Mouse (Mus musculus) adrenal gland, postnatal 4 days (tissue): Measurements from ENCODE around the gene Xntrpc. TPM values are rescaled to one million over a fixed set of nuclear protein-coding genes. Genes with fewer than 3 reads are reported as not detected.
"Not testable (repeated sequence)": the region's sequence is repeated elsewhere in the genome, so short reads cannot be mapped to it uniquely, and the experiment has no call there.

Experiments
- DNase-seq, 2 experiments: peaks; one replicate each; pipeline ENCODE4 v3.0.0; 2021 to 2022; ENCODE audit warnings: low spot score in 2 of 2, mixed read lengths in 2 of 2
- long read RNA-seq, 2 experiments: library from polyadenylated mRNA; stranded (forward); transcript quantifications; one replicate each; pipeline ENCODE4 v2.0.0; 2021
- total RNA-seq, 2 experiments: library from RNA; stranded (reverse); gene quantifications; 2 replicates each; pipeline ENCODE4 v1.2.3; 2021

Gene Xntrpc
- total RNA-seq: 1 to 10 TPM; 2.1 to 2.4 TPM
- long read RNA-seq, experiment 1: 0 reads
- long read RNA-seq, experiment 2, partial matches to known transcripts: 0 of 2 reads
- long read RNA-seq, experiment 2, other reads (novel, unspliced or antisense): 2 of 2 reads

DNA sequence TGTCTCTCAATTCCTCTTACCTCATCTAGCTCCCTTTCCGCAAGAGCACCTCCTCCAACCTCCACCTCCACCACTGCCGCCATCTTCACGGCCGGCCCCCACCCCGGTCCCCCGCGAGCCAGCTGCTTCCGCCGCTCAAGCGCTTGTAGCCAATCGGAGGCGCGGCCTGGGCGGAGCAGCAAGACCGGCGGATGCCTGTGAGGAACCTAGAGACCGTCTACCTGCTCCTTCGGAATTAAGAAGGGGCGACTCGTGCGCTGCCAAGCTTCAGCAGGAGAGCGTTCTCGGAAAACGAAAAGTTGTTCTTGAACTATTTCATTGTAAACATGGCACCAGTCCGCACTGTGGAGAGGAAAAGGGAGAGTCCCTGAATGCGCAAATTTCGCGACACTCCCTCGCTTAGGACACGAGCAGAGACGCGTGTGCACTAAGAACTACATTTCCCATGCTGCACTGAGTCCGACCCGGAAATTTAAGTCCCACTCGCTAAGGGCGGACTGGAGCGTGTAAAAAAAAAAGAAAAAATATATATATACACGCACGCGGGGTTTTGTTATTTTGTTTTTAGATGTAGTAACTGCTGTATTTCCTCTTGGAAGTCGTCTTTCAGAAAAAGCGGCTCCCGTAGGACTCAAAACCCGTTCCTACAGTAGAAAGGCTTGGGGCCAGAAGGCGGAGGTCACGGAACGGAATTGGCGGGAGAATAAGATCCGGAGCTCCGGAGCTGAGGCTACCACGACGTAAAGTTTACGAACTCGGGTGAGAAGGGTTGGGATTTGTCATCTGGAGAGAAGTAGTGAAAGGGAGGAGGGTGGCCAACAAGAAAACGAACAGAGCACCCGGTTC lies at the start of gene Xntrpc, which contains the start of the genes Rnf121 and Xndc1:
TSS of gene Xntrpc (plus strand) at position 668 of the 846 bp plus-strand sequence.
TSS of gene Rnf121 (minus strand) at position 424 of the 846 bp plus-strand sequence.
TSS of gene Xndc1 (plus strand) at position 466 of the 846 bp plus-strand sequence.
- peak; percentile 81 to 86 for DNase-seq

DNA sequence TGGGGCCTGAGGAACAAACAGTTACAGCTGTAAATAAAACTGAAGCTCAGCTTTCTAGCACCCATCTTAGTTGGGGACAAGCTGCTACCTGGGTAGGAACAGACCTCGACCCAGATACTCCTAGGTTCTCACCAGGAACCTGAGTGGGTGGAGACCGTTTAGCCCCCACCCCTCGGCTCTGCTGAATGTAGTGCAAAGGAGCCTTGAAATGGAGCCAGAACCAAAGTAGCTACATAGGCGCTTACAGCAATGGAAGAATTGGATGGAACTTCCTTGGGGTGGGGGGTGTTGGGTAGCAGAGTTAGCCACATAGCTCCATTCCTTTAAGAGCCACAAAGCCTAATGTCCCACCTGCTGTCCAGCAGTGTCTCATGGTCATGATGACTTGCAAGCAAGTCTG lies 48.6 kb upstream of the Xntrpc start:
- no peak for DNase-seq

DNA sequence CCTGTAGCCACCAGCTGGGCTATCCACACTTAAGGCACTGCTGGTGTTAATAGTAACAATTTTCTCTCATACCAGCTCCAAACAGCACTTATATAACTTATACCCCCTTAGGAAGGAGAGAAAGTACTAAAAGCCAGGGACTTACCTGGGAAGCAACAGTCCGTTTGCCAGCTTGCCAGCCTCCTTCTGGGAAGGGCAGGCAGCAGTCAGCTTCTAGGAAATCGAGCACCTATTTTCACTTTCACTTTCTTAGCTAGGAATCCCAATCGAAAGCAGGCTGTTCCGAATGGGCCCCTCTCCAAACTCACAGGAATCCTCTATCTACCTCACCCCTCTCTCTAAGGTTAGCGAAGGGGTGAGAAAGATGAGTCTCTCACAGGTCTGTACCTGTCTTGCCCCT lies 48.1 kb upstream of the Xntrpc start:
- no peak for DNase-seq

DNA sequence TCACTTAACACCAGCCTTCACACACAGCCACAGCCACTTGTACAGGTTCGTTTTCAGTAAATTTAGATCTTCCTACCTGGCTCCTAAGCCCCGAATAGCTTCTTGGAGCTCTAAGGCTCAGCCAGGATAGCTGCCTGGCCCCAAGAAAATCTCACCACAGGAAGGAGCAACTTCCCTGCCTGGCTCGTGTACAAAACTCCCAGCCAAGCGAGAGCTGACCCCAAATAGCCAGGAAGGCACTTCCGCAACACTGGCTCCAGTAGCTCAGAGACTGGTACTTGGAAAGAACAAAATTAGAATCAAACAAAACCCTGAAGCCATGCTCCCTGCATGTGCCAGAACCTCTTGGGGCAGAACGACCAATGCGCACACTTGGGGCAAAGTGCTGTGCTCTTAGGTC lies 47.5 kb upstream of the Xntrpc start:
- DNase-seq: no peak

DNA sequence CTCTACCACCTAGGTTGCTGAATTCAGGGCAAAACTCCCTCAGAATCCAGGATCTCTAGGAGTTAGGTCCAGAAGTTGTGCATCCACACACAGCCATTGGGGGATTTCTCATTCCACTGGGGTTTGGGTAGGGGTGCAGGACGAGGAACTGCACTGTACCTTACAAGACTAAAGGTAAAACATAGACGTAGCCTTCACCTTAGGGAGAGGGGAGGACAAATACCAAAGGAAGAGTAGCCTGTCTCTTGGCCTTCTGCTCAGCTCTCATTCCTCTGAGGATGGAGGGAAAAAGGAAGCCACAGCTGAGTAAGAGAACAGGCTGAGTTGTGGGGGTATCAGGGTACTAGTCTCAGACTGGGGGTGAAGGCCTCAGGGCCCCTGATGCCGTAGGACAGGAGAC lies 46.9 kb upstream of the Xntrpc start, which contains the start of gene Il18bp:
TSS of gene Il18bp (minus strand) at position 101 of the 400 bp plus-strand sequence.
- no peak for DNase-seq

DNA sequence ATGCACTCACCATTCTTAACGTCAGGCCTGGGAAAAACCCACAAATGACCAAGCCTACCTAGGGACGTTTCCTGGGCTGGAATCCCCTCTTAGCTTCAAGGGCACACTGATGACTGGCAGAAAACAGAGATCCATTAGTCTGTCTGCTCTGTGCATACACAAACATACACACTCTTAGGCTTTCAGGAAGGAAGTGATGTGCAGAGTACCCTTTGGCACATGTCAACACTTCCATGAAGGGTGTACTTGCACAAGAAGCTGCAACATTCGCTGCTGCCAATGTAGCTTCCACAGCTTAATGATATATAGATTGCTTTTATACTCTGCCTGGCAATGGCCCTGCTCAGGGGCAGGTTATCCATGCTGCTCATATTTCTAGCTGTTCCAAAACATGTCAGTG lies 46.2 kb upstream of the Xntrpc start:
- no peak for DNase-seq

DNA sequence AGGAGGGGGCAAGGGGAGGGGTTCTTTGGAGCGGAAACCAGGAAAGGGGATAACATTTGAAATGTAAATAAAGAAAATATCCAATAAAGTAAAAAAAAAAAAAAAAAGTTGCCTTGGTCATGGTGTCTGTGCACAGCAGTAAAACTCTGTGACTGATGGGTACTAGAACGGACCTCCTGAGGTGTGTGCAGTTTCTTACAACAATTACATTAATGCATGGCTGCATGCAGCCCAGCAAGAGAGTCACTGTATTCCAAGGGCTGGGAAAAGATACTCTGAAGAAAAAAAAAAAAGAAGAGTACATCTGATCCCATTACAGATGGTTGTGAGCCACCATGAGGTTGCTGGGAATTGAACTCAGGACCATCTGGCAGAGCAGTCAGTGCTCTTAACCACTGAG lies 44.6 kb upstream of the Xntrpc start:
- DNase-seq: not testable (repeated sequence)

DNA sequence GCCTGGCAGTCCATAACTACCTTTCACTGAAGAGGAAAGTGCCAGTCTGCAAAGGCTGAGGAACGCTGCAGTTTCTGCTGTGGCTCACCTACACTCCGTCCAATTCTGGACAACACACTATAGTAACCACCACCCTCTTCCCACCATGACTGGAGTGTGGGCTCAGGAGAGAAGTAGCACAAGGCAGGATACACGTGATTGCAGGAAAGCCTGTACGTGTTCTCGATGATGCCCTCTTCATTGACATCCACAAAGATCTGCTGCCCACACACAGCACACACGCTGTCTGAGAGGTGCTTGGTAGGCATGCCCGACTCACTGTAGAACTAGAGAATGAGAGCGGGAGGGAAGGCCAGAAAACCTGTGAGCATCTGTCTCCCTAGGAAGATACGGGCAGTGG lies 41.7 kb upstream of the Xntrpc start:
- DNase-seq: no peak

DNA sequence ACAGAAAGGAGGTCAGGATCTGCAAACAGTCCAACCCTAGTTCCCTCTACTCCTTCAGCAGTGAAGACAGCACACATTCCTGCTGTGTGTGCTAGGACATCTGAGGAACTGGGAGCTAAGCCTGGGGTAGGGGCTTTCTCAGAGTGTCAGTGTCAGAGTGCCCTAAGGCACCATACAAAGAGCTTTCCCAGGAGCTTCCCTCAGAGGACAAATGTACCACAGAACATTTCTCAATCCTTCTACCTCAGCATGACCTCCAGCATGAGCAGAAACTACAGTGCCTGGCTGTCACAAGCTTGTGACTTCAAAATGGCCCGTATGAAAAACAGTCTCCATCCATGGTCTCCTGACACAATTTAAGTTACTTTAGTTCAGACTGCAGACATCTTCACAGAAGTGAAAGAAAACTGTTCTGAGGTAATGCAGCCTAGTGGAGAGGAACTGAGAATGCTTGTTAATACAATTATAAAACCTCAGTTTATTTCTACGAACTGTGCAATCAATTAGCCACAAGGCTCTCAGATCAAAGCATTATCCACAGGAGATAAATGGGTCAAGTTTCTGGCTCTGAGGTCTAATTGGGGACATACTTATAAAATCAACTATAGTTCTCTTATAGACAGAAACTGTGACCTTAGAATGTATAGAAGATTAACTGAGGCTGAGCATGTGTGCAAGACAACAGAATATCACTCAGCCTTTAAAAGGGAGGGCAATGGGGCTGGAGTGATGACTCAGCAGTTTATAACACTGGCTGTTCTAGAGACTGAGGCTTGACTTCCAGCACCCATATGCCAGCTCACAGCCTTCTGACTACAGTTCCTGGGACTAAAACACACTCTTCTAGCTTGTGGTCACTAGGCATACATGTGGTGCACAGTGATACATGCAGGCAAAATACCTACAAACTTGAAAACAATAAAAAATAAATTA lies 40.1 kb upstream of the Xntrpc start:
- no peak for DNase-seq

DNA sequence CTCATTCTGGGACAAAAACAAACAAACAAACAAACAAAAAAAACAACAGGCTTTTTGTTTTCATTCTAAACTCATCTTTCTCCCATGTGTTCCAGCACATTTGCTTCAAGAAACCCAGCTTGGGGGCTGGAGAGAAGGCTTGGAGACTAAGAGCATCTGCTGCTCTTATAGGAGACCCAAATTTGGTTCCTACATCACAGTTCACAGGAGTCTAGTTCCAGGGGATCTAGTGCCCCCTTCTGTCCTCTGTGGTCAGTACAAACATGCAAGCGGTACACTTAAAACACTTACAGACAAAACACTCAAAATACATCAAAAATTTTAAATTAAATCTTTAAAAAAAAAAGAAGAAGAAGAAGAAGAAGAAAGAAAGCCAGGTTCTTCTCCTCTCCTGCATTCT lies 30.6 kb upstream of the Xntrpc start:
- no peak for DNase-seq

DNA sequence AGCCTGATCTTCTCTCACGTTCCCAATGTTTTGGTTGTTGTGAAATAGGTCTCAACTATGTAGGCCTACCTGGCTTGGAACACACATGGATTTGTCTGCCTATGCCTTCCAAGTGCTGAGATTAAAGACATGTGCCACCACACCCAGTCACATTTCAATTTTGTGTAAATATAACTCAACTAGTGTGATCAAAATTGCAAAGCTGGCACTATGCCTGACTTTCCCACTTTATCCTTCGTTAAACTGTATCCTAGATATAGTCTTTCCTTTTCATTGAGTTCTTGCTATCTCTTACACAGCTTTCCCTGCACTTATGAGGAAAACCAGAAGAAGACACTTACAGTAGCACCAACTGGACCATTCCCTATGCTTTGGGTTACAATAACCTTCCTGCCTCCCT lies 30.0 kb upstream of the Xntrpc start:
- DNase-seq: no peak

DNA sequence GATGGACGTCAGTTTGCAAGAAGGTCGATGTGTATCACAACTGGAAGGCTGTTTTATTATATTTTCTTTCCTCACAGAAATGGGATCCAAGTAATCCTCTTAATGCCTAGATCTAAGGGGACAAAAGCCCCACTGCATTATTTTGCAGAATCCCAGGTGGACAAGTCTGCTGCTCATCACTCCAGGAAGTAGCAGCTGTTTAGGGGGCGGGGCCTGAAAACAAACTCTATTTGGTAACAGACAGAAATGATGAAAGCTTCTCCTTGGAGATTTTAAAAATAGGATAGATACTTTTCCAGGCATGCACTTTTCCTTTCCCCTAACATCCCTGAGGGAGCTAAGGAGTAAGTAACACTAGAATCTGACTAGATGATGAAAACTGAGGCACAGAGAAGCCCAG lies 28.2 kb upstream of the Xntrpc start:
- no peak for DNase-seq

DNA sequence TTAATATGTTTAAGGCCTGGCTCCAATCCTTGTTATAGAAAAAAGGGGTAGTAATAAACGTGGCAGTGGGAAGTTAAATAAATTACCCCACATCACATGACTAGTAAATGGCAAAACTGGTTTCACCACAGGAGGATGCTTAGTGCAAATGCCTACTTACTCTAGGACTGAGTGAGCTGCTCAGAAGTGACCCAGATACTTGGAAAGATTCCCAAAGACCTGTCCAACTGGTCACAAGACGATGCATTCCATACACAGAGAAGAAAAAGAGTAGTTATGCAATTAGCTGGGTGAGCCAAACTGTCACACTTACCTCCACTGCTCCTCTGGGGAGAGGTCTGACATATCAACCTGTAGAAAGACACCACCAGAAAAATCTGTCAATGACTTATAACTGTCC lies 23.2 kb upstream of the Xntrpc start:
- DNase-seq: no peak

DNA sequence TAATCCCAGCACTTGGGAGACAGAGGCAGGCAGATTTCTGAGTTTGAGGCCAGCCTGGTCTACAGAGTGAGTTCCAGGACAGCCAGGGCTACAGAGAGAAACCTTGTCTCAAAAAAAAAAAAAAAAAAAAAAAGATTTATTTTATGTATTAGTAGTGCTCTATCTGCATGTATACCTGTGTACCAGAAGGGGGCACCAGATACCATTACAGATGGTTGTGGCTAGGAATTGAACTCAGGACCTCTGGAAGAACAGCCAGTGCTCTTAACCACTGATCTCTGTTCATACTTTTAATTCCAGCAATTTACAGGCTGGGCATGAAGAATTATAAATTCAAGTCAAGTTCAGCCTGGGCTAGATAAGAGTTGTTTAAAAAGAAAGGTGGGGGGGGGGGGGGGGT lies 17.0 kb upstream of the Xntrpc start:
- DNase-seq: not testable (repeated sequence)

DNA sequence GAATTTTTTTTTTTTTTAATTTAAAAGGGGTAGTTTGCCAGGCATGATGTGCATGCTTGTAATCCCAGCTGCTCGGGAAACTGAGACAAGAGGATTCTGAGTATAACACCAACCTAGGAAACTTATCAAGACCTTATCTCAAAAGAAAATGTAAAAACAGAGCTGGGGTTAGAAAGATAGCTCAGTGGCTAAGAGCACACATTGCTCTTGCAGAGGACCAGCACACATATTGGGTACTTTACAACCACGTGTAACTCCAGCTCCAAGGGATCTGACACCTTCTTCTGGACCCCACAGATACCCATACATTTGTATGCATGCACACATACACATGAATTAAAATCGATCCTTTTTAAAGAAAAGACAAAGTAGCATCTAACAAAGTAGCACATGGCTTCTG lies 4.2 kb upstream of the Xntrpc start:
- no peak for DNase-seq

DNA sequence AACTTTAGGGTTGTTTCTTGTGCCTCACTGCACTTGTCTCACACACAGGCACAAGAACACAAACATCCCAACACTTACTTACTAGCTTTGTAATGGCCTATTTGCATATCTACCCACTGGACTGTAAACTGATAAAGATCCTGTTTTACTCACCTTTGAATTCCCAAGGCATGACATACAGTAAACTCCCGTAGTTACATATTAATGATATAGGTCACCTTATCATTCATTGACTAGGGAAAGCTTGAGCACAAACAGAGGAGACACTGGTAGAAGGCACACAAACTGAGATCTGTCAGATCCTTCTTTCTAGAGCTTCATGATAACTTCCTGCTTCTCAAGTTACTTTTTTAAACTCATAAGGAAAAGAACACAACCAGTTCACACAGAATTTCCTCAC lies 3.3 kb upstream of the Xntrpc start:
- DNase-seq: no peak

DNA sequence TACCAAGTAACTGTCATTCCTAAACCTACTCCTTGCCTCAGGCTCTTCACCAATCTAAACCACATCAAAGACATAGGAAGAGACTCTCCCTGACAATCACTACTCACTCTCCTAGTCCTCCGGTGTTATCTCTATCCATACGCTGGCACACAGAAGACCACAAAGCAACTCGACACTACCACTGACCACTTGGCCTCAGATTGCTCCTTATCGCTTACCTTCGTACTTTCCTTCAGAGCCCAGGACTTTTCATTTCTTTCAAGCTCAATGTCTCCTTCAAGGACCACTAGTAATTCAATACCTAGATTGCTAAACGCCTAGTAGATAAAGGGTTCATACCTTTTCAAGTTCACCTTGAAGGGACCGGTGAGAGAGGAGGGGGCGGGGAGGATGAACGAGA lies 1.6 kb upstream of the Xntrpc start:
- no peak for DNase-seq

DNA sequence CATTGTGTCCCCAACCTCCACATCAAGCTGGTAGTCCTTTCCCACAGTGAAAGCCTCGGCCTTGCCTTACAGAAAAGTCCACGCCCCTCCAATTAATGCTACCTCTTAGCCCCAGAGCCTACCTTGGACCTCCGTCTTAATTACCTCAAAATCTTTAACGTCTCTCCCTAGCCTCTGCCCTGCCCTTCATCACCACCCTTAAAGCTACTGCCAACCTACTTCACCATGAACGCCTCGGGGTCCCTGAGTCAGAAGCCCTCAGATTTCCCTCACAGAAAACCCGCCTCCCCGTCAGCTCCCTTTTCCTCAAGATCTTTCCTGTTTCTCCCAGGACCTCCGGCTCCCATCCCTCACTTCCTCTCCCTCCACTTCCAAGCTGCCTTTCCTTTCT lies 863 bp upstream of the Xntrpc start:
- no peak for DNase-seq

DNA sequence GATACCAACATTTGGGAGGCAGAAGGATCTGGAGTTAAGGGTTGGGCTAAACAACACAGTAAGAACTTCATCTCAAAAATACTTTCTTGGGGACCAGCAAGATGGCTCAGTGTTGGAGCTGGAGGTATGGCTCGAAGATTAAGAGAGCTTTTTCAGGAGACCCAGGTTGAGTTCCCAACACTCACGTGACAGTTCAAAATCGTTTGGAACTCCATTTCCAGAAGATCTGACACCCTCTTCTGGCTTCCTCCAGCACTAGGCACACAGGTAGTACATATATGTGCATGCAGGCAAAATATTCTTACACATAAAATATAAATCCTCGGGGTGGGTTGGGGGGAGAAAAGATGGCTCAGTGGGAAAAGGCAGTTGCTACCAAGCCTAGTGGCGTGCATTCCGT lies 850 bp downstream of the Xntrpc start:
- no peak for DNase-seq

DNA sequence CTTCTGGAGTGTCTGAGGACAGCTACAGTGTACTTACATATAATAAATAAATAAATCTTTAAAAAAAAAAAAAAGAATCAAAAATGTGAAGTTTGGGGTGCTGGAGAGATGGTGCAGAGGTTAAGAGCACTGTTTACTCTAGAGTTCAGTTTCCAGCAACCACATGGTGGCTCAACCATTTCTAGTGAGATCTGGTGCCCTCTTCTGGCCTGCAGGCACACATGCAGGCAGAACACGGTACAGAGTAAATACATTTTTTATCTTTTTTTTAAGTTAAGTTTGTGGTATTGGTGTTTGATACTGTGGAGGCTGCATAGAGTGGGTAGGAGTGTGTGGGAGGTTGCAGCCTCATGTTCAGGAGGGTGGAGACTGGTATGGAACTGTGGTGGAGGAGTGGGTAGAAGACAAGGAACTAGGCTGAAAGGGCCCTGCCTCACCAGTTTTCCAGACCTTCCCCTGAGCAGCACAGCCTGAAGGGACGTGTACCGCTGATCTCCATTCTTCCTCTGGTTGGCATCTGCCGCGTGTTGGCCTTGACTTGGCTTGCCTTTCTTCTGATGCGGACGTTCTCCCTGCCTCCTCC lies 11.3 kb downstream of the Xntrpc start:
- DNase-seq: no peak

DNA sequence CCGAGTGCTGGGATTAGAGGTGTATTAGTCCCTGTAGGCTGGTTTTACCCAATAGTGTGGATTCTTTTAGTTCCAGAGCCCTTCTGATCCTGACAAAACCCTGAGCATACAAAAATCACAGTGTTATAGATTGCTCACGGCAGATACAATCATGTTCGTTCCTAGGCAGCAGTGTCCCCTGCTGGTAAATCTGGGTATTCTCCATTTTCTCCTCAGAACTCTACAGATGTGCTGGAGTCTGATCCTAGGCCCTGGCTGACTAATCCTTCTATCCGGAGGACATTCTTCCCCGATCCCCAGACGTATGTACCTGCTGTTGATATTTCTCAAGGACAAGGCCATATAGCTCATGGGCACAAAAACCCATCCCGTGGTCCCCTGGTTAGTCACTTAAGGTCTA lies 13.0 kb downstream of the Xntrpc start:
- no peak for DNase-seq
